Mouse (Mus musculus): Measurements from ENCODE around the gene Cd151.
"Not testable (repeated sequence)": the region's sequence is repeated elsewhere in the genome, so short reads cannot be mapped to it uniquely, and the experiment has no call there.

Cd151 gene

DNA sequence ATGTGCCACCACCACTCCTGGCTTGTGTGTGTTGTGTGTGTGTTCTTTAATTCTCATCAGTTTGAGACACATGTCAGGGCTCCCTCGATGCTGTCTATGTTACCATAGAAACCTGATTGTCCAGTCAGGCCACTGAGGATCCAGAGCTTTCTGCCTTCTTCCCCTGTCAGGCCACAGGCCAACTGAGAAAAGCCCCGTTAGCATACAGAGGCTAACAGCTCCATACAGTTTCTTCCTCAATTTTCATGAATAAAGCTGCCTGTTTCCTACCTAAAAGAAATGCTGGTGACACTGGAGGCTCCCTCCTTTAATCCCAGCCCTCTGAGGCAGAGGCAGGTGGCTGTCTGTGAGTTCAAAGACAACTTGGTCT, 30.7 kb upstream of the Cd151 start:
- DNase-seq, result no peak

DNA sequence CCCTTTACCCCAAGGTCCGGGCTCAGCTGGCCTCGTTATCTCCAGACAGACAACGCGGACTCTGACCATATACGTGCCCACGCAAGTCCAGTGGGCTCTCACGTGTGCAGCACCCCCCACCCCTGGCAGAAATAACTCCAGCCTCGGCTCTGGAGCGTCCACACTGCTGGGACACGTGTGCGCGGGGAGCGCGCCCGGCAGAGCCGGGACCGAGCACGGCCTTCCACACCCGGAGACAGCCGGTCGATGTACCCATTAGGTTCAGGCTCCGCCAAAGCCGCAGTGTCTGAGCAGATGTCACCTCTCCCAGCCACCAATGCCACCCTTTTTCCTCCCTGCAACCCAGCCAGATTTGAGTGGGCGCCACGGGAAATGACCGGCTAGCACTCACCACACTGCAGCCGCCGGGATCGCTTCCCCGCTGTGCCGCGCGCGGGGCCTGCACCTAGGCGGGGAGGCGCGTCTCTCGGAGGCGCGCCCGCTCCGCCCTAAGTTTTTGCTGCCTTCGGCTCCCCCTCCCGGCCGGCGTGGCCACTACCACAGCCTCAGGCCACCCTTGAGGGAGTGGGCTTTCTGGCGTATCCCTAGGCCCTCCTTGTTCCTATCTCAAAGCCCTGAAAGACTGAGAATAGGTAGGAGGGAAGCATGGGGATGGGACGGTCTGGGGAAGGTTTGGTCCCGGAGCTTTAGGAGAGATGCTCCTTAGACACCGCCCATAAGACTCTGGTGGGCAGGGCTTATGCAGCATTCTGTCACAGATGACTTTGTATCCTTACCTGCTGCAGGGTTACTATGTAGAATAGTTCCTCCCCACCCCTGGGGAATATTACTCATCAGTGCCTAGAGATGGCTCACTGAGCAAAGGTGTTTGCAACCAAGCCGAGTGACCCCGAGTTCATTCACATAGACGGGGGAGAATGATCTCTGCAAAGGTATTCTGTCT, 29.7 kb upstream of the Cd151 start, which contains the start of gene Slc25a22:
Slc25a22 (minus strand) TSS at position 715 of the 943 bp plus-strand sequence.
- DNase-seq, result peak; percentile 89

DNA sequence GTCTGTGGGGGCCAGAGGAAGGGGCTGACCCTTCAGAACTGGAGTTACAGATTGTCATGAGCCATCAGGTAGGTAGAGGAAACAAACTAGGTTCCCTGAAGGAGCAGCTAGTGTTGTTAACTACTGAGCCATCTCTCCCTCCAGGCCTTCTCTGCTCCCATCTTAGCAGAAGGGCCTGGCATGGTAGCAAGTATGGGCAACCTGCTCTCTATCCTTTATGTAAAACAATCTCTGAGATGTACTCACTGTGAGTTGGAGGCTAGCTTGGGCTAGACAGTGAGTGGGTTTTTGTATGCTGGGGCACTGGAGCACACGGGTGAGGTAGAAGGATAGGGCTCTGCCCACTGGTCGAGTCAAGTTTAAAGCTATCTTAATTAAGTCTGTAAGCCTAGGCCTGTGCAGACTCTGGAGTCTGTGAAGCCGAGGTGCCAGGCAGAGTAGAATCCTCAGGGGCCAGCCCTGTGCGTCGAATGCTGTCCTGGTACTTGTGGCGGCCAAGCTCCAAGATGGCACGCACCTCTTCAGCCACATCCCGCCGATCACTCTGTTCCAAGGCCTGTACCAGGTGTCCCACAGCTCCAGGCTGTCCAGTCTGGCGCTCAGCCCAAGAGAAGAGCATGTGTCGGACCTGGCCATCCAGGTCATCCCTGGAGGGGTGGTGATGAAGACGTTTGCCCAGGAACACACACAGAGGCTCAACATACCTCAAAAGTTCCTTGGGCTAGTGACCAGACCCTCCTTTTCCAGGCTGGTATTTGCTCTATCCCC, 28.8 kb upstream of the Cd151 start:
- DNase-seq, result no peak

DNA sequence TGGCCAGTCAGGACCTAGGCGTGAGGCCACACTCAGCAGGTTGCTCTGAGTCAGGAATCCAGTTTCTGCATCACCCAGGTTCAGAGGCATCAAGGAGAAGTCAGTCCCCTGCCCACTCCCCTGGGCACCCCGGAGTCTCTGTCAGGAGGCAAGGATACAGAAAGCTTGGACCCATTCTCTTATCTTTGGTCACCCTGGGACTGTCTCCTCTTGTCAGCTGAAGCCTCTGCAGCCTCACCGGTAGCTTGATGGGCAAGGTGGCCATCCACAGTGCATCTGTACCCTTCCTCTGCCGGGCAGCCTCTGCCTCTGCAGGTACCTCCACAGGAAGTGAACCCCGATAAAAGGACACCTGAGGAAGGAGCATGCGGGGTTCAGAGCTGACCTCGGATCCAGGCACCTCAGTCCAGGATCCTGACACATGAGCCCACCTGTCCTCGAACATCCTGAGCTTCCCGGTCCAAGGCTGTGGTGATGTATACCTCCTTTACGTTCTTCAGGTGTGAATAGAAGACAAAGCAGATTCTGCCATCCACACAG, 28.0 kb upstream of the Cd151 start:
- DNase-seq, result no peak

DNA sequence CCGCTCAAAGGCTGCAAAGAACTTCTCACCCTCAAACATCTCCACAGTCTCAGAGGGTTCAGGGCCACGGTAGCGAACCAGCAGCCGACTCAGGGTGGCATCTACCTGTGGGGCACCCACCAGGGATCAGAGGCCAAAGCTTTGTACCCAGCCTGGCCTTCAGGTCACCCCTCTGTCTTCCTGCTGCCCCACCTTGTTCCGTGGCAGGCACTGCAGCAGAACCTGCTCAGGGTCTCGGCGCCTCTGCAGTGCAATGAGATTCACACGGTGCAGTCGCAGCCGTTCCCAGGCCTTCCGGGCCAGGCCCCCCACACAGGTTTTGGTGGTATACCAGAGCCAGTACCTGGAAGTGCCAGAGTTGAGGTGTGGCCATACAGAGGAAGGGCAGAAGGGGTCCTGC, 27.4 kb upstream of the Cd151 start:
- DNase-seq, result no peak

DNA sequence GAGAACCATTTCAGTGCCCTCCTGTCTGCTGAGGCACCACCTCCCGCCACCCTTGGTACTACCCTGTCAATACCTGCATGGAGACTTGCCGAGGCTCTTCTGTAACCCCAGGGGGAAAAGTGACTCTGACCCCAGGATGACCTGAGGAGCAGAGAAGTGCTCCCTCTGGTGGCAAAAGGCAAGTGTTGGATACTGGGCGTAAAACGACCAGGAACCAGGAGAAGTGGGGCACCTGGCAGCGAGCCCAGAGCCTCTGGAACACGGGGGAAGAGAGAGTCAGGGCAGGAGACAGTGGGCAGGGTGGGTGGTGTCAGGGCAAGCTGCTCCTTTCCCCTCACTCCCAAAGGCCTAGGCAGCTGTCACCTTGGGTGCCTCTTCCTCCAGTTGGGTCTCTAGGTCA, 26.6 kb upstream of the Cd151 start:
- peak; percentile 57 for DNase-seq

DNA sequence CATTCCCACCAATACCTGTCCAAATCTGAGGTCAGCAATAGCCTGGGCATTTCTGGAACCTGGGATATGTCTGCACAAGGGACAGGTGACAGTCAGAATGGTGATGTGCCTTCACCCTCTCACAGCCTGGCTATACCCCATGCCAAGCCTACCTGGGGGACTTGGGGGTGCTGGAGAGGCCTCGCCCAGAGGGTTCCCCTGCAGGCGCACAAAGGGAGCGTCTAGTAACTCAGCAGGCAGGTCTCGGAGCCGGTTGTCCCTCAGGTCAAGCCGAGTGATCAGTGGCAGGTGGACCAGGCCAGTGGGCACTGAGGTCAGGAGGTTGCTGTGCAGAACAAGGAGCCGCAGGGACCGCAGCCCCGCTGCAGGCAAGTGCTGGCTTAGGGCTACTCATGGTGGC, 25.7 kb upstream of the Cd151 start:
- DNase-seq, result no peak

DNA sequence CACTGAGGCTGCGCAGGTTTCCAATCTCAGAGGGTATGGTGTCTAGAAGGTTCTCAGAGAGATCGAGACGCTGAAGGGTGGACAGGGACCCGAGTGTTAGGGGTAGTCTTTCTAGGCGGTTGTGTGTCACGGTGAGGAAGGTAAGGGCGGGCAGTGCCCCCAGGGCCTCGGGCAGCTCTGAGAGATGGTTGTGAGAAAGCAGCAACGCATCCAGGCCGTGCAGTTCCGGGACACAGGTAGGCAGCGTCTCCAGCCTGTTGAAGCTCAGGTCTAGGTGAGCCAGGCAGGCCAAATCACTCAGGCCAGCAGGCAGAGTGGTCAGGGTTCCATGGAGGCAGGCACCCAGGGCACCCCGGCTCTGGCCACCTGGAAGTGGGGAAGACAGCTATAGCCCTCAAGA, 25.0 kb upstream of the Cd151 start:
- no peak for DNase-seq

DNA sequence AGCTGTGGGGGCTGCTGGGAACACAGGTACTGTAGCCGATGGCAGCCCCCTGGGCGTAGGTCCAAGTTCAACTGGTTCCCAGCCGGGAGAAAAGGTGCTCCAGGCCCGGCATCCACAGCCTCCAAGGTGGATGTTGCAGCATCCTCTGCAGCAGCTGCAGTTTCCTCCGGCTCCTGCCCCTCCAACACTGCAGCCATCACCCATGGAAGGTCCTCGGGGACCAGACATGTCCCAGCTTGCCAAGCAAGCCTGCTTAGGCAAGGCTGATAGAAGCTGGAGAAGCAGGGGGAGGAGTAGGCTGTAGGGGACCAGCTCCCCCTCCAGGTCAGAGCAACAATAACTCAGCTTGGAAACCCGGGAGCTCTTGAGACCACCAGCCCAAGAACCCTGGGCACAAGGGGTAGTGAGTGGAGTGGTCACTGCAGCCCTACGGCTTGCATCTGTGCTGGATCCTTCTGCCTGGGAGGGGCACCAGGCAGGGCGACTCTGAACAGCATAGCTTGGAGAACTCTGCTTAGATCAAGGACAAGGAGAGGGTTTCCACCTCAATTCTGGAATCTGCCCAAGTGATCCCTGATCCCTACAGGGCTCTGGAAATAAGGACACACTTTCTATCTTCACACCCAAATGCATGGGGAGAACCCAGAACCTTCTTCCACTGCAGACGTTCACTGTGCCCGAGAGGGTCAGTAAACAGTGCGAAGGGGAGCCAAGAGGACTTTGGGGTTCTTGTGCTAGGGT, 23.9 kb upstream of the Cd151 start:
- peak; percentile 58 for DNase-seq

DNA sequence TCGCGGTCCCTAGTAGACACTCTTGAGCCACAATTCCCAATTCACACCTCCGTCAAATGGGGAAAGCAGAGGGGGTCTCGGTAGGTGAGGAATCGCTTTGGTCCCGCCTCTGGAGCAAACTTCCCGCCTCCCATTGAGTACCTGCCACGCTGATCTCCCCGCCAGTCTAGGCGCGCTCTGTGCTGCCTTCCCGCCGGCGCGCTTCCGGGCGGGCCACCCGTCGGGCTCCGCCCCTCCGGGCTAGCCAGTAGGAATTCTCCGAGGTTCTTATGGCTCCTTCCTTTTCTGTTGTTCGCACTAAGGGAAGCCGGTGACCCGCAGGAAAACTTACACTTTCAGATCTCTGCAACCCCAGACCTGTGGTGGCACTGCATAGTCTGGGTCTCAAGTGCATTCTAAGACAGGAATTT, 23.4 kb upstream of the Cd151 start, which contains the start of gene Pidd1:
Pidd1 (minus strand) TSS at position 198 of the 410 bp plus-strand sequence.
- peak; percentile 71 for DNase-seq

DNA sequence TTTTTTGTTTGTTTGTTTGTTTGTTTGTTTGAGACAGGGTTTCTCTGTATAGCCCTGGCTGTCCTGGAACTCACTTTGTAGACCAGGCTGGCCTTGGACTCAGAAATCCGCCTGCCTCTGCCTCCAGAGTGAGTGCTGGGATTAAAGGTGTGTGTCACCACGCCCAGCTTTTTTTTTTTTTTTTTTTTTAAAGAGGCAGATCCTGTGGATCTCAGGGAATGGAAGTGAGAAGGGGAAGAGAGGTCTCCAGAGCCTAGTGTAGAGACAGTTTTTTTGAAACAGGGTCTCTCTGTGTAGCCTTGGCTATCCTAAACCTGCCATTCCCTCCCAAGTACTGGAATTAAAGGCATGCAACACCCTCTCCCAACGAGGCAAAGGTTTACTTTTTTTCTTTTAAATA, 20.8 kb upstream of the Cd151 start:
- not testable (repeated sequence) for DNase-seq

DNA sequence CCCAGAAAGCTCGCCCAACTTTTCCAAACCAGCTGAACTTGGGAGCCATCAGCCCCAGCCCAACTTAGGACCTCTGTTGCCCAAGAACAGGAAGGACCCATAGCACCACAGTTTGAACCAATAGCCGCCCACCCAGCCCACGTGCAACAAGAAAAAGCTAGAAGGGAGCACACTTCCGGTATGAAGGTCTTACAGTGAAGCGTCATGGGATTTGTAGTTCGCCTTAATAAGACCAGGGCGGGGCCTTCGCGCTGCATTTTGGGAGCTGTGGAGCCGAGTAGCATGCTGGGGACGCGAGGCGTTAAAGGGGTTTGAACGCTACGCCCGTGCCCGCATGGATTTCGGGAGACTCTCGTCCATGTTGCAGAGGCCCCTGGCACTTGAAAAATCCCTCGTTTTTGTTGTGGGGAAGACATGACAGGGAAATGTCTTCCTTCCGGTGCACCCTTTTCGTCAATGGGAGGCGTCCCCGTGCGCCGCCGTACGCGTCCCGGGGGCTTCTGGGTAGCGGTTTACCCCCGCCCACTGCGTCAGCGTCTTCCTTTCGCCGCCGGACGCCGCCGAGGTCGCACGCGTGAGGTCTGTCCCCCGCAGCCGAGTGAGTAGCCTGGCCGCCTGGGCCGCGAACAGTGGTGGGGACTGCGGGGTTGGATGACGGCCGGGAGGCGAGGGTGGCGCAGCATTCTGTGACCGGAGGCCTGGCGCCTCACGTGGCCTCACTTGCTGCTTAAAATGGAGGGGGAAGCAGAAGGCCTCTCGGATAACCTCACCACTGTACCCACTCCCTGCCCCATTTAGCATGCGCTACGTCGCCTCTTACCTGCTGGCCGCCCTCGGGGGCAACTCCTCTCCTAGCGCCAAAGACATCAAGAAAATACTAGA, 19.8 kb upstream of the Cd151 start, which contains the start of gene Rplp2:
Rplp2 (plus strand) TSS at position 261 of the 882 bp plus-strand sequence.
- peak; percentile 94 for DNase-seq

DNA sequence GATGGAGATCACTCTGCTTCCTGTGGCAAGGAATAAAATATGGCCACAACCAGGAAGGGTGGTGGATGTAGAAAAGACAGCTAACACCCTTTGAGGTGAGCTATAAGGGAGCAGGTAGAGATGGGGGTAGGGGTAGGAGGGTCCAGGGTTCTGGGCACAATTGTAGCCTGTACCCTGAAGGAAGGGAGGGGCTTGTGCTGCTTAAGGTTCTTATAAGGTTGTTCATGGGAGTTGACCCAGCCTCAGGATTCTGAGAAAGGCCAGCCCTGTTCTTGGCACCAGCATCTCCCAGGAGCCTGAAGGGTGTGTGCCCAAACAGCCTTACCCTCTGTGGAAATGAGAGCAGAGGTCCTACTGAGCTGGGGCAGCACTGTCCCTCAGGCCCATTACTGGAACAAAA, 15.3 kb upstream of the Cd151 start:
- DNase-seq, result no peak

DNA sequence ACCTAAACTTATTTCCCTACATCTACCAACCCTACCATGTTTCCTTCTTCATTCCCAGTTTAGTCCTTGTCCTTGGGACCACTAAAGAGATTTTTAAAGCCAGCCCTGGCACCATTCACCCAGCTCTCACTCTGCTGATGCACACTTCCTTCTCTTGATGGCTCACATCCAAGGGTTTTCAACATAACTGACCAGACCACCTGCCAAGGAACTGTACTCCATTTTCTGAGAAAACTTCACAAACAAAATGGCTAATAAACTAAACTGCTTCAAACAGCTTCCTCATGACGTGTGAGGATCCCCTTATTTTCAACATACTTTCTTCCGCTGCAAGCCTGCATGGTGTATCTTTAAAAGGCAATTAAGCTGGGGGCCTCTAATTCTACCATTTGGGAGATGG, 13.6 kb upstream of the Cd151 start:
- DNase-seq, result no peak

DNA sequence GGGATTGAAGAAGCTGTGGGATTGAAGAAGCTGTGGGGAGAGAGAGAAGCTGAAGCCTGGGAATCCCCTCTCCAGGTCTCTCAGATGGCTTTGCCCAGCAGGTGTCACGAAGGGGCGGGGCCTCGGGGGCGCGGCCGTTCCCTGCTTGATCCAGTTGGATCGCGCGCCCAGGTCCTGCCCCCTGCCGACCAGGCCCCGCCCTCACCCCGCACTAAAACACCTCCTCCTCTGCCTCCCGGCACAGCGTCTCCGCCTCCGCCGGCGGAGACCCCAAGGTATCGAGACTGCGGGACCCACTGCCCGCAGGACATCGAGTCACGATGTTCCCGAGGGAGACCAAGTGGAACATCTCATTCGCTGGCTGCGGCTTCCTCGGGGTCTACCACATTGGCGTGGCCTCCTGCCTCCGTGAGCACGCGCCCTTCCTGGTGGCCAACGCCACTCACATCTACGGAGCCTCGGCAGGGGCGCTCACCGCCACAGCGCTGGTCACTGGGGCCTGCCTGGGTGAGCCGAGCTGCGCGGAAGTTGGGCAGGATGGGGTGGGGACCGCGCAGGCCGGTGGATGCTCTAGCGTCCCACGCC, 12.1 kb upstream of the Cd151 start, which contains the start of gene Pnpla2:
Pnpla2 (plus strand) TSS at position 232 of the 585 bp plus-strand sequence.
- DNase-seq, result peak; percentile 98

DNA sequence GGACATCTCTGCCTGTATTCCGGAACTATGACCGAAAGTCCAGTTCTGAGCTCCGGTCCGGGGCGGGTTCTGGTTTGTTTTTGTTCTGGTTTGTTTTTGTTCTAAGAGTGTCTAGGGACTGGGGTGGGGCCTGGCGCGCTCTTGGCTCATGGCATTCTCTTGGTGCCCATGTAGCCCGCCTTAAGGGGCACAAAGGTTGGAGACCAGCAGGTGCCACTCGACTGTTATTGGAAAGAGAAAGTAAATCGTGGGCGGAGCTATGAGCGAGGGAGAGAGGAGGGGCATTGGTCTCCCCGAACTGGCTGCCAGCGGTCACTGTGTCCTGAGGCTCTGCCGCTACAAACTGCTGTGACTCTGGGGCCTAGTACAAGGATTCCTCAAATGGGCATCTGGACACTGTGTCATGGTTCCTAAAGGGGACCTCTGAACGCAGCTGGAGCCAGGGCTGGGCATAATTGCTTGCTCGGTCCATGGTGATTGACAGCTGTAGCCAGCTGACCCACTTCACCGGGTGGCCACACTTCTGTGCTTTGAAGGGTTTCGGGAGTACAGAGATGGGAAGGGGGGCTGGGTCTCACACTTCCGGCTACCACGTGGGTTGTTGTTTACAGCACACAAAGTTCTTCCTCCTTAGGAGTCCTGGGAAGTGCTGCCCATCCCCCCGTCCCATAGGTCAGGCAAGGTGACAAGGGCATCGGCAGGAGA, 11.4 kb upstream of the Cd151 start:
- DNase-seq, result peak; percentile 60

DNA sequence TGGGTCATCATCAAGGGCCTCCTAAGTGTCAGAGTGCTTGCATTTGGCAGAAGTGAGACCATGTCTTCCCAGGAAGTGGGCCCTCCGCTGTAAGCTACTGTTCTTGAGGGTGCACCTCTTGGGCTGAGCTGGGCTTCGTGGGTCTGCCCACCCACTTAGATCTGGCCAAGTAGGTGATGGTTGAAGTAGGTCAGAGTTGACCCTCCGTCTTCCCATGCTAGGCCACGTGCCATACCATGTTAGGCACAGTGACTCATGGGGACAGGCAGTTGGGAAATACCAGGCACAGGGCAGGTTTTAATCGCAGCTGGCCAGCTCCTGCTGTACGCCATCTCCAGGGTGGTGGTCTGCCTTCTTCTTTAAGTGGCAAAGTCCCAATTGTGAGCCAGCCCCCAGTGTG, 10.5 kb upstream of the Cd151 start:
- no peak for DNase-seq

DNA sequence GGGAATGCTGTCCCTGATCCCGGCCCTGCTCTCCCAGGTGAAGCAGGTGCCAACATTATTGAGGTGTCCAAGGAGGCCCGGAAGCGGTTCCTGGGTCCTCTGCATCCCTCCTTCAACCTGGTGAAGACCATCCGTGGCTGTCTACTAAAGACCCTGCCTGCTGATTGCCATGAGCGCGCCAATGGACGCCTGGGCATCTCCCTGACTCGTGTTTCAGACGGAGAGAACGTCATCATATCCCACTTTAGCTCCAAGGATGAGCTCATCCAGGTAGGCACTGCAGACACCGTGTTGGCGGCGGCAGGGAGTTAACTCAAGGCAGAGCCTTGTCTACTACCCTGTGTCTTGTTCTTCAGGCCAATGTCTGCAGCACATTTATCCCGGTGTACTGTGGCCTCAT, 10.0 kb upstream of the Cd151 start:
- peak; percentile 5 for DNase-seq

DNA sequence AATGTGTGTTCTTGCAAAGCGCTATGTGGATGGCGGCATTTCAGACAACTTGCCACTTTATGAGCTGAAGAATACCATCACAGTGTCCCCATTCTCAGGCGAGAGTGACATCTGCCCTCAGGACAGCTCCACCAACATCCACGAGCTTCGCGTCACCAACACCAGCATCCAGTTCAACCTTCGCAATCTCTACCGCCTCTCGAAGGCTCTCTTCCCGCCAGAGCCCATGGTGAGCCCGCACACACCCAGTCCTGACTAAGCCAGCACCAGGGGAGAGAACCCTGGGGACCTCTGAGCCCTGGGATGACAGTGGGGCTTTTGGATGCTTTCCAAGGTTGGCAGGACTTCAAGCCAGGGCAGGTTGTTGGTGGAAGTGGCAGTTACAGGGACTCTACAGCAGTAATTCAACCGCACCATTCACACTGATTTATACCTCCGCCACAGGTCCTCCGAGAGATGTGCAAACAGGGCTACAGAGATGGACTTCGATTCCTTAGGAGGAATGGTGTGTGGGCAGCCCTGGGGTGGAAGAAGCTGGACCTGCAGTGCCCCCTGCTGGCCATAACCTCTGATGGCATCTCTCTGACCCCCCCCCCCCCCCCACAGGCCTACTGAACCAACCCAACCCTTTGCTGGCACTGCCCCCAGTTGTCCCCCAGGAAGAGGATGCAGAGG, 9.1 kb upstream of the Cd151 start:
- peak; percentile 66 for DNase-seq

DNA sequence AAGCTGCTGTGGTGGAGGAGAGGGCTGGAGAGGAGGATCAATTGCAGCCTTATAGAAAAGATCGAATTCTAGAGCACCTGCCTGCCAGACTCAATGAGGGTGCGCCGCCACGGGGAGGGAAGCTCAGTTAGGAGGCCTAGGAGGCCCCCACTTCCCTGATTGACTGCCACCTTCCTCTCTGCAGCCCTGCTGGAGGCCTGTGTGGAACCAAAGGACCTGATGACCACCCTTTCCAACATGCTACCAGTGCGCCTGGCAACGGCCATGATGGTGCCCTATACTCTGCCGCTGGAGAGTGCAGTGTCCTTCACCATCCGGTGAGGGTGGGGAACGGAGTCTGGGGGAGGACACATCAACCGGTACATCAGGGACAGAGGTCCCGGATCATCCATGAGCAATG, 8.5 kb upstream of the Cd151 start:
- DNase-seq, result no peak

Data from thymus, postnatal 14 days (tissue).